Mouse (Mus musculus) adrenal gland, adult 2 months (tissue): Measurements from ENCODE around the gene Patj. TPM values are rescaled to one million over a fixed set of nuclear protein-coding genes. Genes with fewer than 3 reads are reported as not detected.
"Not testable (repeated sequence)": the region's sequence is repeated elsewhere in the genome, so short reads cannot be mapped to it uniquely, and the experiment has no call there.

Experiments
- DNase-seq: peaks from one replicate; pipeline ENCODE4 v3.0.0; 2021
- polyA plus RNA-seq: library from polyadenylated mRNA; depleted of rRNA; stranded (reverse); fragments of >200 nt; gene quantifications from 2 replicates; pipeline ENCODE4 v1.2.3, GENCODE M21; 2012
- total RNA-seq, 2 experiments: library from RNA; stranded (reverse); gene quantifications; 2 replicates each; pipeline ENCODE4 v1.2.3; 2021

Patj gene
- total and polyA plus RNA-seq, 3 experiments: 0.86 to 4.6 (median 4.0) TPM

GRCm38 (mm10) chr4:98577275-98577674 lies 181.7 kb downstream of the Patj start:
- peak; percentile 61 for DNase-seq

GRCm38 (mm10) chr4:98577957-98578541 lies 182.5 kb downstream of the Patj start:
- peak; percentile 2 for DNase-seq

GRCm38 (mm10) chr4:98581456-98581855 lies 185.9 kb downstream of the Patj start:
- DNase-seq: no peak

GRCm38 (mm10) chr4:98584023-98584422 lies 188.4 kb downstream of the Patj start:
- no peak for DNase-seq

- DNase-seq: no peak
Measured at GRCm38 (mm10) chr4:98586303-98586702, 190.7 kb downstream of the Patj start.

GRCm38 (mm10) chr4:98587686-98588085 lies 192.1 kb downstream of the Patj start:
- no peak for DNase-seq

GRCm38 (mm10) chr4:98593961-98594360 lies 198.4 kb downstream of the Patj start:
- DNase-seq: no peak

GRCm38 (mm10) chr4:98598546-98598971 lies 203.0 kb downstream of the Patj start:
- DNase-seq: no peak

- DNase-seq: no peak
Measured at GRCm38 (mm10) chr4:98599358-98599757, 203.8 kb downstream of the Patj start.

GRCm38 (mm10) chr4:98603131-98603530 lies 207.5 kb downstream of the Patj start:
- no peak for DNase-seq

- DNase-seq: no peak
Measured at GRCm38 (mm10) chr4:98610501-98610900, 214.9 kb downstream of the Patj start.

GRCm38 (mm10) chr4:98614395-98614794 lies 218.8 kb downstream of the Patj start:
- no peak for DNase-seq

- no peak for DNase-seq
Measured at GRCm38 (mm10) chr4:98619199-98619598, 223.6 kb downstream of the Patj start.

- no peak for DNase-seq
Measured at GRCm38 (mm10) chr4:98620986-98621784, 225.6 kb downstream of the Patj start.

- DNase-seq: no peak
Measured at GRCm38 (mm10) chr4:98622180-98622579, 226.6 kb downstream of the Patj start.

- DNase-seq: no peak
Measured at GRCm38 (mm10) chr4:98622996-98623673, 227.6 kb downstream of the Patj start.

GRCm38 (mm10) chr4:98628286-98628685 lies 232.7 kb downstream of the Patj start:
- DNase-seq: no peak

GRCm38 (mm10) chr4:98629217-98629616 lies 233.6 kb downstream of the Patj start:
- DNase-seq: not testable (repeated sequence)

- DNase-seq: no peak
Measured at GRCm38 (mm10) chr4:98635140-98635837, 239.7 kb downstream of the Patj start.

- DNase-seq: no peak
Measured at GRCm38 (mm10) chr4:98638731-98639130, 243.1 kb downstream of the Patj start.

- DNase-seq: no peak
Measured at GRCm38 (mm10) chr4:98653650-98654049, 258.1 kb downstream of the Patj start.

GRCm38 (mm10) chr4:98654419-98654821 lies 258.8 kb downstream of the Patj start:
- DNase-seq: no peak
